Mouse (Mus musculus) hindbrain, postnatal 0 days (tissue): Measurements from ENCODE around the gene Pisd. TPM values are rescaled to one million over a fixed set of nuclear protein-coding genes. Genes with fewer than 3 reads are reported as not detected.

Experiments
- ATAC-seq: fragments of 200-750 bp; cut with Nextera tagmentation; 2 replicates; pipeline ENCODE4 v1.8.0; 2017; ENCODE audit warnings: mild to moderate bottlenecking, moderate TSS enrichment, moderate library complexity
- DNase-seq: peaks from one replicate; pipeline ENCODE4 v3.0.0-alpha.2; 2015; ENCODE audit warnings: low spot score
- H3K27ac ChIP-seq: fragments of 300-500 bp; sonication (generic); 2 replicates; pipeline ENCODE4 v1.5.1; 2014; ENCODE audit warnings: mild to moderate bottlenecking
- H3K27me3 ChIP-seq: fragments of 300-500 bp; sonication (generic); 2 replicates; pipeline ENCODE4 v1.6.1; 2014; ENCODE audit warnings: low read length, mixed read lengths; ENCODE audit not compliant: insufficient read depth
- H3K36me3 ChIP-seq: fragments of 300-500 bp; sonication (generic); 2 replicates; pipeline ENCODE4 v1.6.1; 2014; ENCODE audit warnings: low read length, mixed read lengths; ENCODE audit not compliant: insufficient read depth
- H3K4me1 ChIP-seq: fragments of 300-500 bp; sonication (generic); 2 replicates; pipeline ENCODE4 v1.6.1; 2014; ENCODE audit warnings: antibody characterized with exemption, low read length, mixed read lengths; ENCODE audit not compliant: insufficient read depth
- H3K4me2 ChIP-seq: fragments of 300-500 bp; sonication (generic); 2 replicates; pipeline ENCODE4 v1.6.1; 2014; ENCODE audit warnings: low read depth, mild to moderate bottlenecking, low read length, moderate library complexity, mixed read lengths
- H3K4me3 ChIP-seq: fragments of 300-500 bp; sonication (generic); 2 replicates; pipeline ENCODE4 v1.5.1; 2014; ENCODE audit warnings: low read length
- H3K9ac ChIP-seq: fragments of 300-500 bp; sonication (generic); replicated peaks from 2 replicates; pipeline ENCODE4 v1.6.1; 2014; ENCODE audit warnings: mild to moderate bottlenecking, low read length, moderate library complexity, mixed read lengths
- H3K9me3 ChIP-seq: fragments of 300-500 bp; sonication (generic); 2 replicates; pipeline ENCODE4 v1.6.1; 2016; ENCODE audit warnings: low read length, mixed read lengths
- CTCF ChIP-seq: IDR thresholded peaks from 2 replicates; pipeline ENCODE4 v1.5.1; 2016; ENCODE audit warnings: antibody characterized with exemption, control low read depth, low read depth
- WGBS: fragments of 180-500 bp; shearing (Covaris S2); extraction: QIAGEN DNeasy Blood & Tissue Kit; methylation state at CpG from one replicate; pipeline ENCODE4 v1.1.7; 2014; 5-methylcytosine and 5-hydroxymethylcytosine counted together
- polyA plus RNA-seq: library from polyadenylated mRNA; unstranded; fragments of >200 nt; fragmentation: Nextera tagmentation; extraction: Ambion mirVana; gene quantifications from 2 replicates; pipeline ENCODE4 v1.2.1, GENCODE M21; 2015
- total RNA-seq: library from RNA; depleted of rRNA; stranded (reverse); fragments of >200 nt; gene quantifications from 2 replicates; pipeline ENCODE4 v1.2.3, GENCODE M21; 2014

The Pisd gene
- total and polyA plus RNA-seq, 2 experiments from 2014 or later: 79.2 to 99.7 TPM

DNA sequence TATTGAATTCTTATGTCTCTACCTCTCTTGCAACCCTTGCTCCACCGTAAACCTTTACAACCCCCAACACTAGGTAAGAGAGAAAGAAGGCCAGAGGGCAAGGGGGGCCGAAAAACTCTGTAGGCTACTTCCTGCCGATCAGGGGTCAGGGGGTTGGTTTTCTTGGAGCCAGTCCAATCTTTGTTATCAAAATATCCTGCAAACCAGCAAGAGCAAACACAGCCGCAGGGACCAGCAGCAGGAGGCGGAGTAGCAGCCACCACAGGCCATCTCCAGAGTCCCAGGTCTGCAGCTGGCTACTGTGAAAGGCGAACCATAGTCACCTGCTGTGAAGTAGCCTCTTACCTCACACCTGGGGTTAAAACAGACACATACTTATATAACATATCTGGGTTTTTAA, 66.5 kb downstream of the Pisd start:
- Histone ChIP-seq H3K9ac (no peak overlapping the region), H3K9me3 (no peaks in the 10 kb centered on the region), H3K27ac (no peak overlapping the region), H3K4me1 (no peaks in the 10 kb centered on the region), H3K4me2 (no peak overlapping the region), H3K27me3 (no peaks in the 10 kb centered on the region), H3K36me3 (no peaks in the 10 kb centered on the region), H3K4me3 (no peak overlapping the region)
- 67% methylated on average over 6 of the region's 6 CpGs for WGBS
- DNase-seq (no peak), ATAC-seq (no peak)
- no peak for TF ChIP-seq CTCF

DNA sequence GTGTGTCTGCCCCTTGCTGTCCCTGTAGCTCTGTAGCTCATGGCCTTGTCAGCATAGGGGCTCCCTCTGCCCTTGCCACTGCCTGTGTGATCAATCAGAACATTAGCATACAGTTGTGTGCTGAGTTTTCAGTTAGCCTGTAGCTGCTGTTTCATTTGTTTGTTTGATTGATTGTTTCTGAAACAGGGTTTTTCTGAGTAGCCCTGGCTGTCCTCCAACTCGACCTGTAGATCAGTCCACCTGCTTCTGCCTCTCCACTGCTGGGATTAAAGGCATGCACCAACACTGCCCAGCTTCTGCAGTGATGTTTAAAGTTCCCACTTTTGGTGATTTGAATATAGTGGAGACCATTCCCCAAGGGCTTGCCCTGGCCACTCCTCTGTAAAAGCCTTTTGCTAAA, 67.7 kb downstream of the Pisd start:
- 44% methylated on average over 1 of the region's 1 CpGs for WGBS
- no peak for TF ChIP-seq CTCF
- Histone ChIP-seq H3K9ac (no peak overlapping the region), H3K4me1 (no peaks in the 10 kb centered on the region), H3K36me3 (no peaks in the 10 kb centered on the region), H3K9me3 (no peaks in the 10 kb centered on the region), H3K27ac (no peak overlapping the region), H3K27me3 (no peaks in the 10 kb centered on the region), H3K4me3 (no peak overlapping the region), H3K4me2 (no peak overlapping the region)
- no peak for ATAC-seq
- DNase-seq: no peak

DNA sequence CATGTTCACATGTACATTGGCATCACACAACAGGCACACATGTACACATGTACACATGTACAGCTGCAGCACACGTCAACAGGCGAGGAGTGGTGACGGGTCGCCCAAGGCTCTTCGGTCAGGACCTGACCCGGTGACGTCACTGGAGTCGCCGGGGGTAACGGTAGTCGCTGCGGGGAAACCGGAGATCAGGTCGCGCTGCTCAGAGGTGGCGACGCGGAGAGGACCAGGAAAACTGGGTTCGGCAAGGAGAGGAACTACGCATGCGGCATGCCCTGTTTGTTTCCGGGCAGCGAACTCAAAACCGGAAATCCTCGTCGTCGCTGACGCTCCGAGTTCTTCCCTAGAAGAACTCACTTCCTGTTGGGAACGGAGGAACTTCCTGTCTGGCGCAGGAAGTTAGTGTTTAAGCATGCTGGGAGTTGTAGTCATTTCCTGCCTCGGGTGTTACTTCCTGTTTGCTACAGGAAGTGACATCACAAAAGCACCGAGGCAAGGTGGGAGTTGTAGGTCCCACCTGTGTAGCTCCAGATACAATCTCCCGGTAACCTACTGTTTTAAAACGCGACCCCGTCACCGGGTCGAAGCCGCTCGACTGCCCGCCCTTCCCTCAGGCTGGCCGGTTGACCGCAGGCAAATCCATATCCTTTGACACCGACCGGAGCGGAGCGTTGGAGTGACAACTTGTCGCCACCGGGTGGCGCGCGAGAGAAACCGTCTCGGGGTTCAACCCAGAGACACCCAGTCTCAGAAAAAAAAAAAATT, 71.6 kb downstream of the Pisd start:
- WGBS: under 1% methylated on average over 55 of the region's 55 CpGs
- peak; percentile 83 for TF ChIP-seq CTCF
- Histone ChIP-seq H3K4me2 (peak overlapping the region; percentile 73), H3K4me1 (no peaks in the 10 kb centered on the region), H3K36me3 (no peaks in the 10 kb centered on the region), H3K4me3 (peak overlapping the region; percentile 72), H3K27me3 (no peaks in the 10 kb centered on the region), H3K27ac (peak overlapping the region; percentile 95), H3K9me3 (no peaks in the 10 kb centered on the region), H3K9ac (peak overlapping the region; percentile 76)
- DNase-seq (peak; percentile 99), ATAC-seq (peak; percentile 99)

DNA sequence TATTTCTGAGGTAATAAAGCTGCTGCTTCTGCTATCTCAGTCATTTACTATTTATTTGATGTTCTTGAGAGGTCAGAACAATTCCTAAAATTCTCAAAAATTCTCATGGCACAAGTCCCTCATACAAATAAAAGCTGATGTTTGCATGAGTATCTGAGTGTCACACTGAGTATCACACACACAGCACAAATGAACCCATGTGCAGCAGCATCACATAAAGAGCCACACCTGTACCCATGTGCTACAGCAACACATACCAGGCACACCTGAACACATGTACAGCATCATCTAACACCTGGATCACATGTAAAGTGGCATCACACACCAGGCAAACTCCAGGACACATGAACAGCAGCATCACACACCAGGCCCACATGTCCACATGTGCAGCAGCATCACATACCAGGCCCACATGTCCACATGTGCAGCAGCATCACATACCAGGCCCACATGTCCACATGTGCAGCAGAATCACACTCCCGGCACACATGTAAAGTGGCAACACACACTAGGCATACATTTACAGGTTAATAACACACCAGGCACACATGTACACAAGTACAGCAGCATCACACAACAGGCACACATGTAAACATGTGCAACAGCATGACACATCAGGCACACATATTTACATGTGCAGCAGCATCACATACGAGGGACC, 72.3 kb downstream of the Pisd start:
- no peaks in the 10 kb centered on the region for H3K9me3 ChIP-seq
- no peak for DNase-seq
- H3K4me3 ChIP-seq: peak overlapping the region; percentile 72
- no peaks in the 10 kb centered on the region for H3K27me3 ChIP-seq
- H3K36me3 ChIP-seq: no peaks in the 10 kb centered on the region
- no peaks in the 10 kb centered on the region for H3K4me1 ChIP-seq
- peak overlapping the region; percentile 76 for H3K9ac ChIP-seq
- peak overlapping the region; percentile 73 for H3K4me2 ChIP-seq
- ATAC-seq: no peak
- WGBS: 18% methylated on average over 2 of the region's 2 CpGs
- TF ChIP-seq CTCF: no peak
- peak overlapping the region; percentile 95 for H3K27ac ChIP-seq

DNA sequence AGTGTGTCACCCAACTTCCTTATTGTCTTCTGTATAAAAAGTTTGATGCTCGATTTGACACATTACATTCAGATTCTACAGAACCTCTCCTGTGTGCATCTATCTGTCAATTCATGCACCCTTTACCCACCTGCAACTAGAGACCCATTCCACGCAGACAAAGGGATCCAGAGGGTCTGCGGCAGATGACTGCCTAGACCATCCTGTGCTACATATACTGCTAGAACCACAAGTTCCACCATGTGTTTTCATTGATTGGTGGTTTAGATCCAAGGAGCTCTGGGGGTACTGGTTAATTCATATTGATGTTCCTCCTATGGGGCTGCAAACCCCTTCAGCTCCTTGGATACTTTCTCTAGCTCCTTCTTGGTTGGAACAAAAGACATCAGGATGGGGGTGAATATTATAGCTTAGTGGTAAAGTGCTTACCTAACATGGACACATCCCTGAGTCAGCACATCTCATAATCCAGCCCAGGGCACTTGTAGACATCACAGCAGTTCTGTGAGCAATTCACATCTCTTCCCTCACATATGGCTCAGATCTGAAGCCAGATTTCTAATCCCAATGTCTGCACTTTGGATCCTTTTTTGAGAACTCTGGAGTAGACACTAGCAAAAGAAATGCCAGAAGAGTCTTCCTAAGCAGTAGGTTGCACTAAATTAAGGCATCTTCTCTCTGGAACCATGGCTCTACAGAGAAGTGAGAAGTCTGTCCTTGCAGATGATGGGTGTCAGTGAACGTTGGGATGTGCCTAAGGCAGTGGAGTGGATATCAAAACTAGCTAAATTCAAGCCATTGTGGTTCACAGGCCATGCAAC, 73.0 kb downstream of the Pisd start:
- ATAC-seq (no peak), DNase-seq (no peak)
- WGBS: 76% methylated on average over 4 of the region's 4 CpGs
- H3K4me2 ChIP-seq: peak overlapping the region; percentile 73
- no peaks in the 10 kb centered on the region for H3K27me3 ChIP-seq
- TF ChIP-seq CTCF: no peak
- H3K4me3 ChIP-seq: peak overlapping the region; percentile 72; the same call in 1 of the 2 replicates
- no peaks in the 10 kb centered on the region for H3K9me3 ChIP-seq
- no peaks in the 10 kb centered on the region for H3K4me1 ChIP-seq
- no peaks in the 10 kb centered on the region for H3K36me3 ChIP-seq
- H3K27ac ChIP-seq: no peak overlapping the region
- H3K9ac ChIP-seq: no peak overlapping the region

DNA sequence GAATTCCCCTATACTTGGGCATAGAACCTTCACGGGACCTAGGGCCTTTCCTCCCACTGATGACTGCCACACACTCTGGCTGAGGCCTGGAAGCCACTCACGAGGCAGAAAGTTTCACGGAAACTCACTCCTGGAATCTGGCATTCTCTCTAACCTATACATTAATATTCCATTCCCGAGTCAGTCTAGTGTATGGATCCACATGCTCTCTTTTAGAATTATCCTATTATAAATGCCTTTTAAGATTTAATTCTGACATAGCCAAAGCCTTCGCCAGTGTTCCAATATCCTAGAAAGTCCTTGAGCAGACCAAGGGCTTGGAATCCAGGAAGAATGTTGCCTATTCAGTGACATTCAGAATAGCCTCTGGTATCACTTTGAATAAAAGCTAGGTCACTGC, 74.0 kb downstream of the Pisd start:
- H3K36me3 ChIP-seq: no peaks in the 10 kb centered on the region
- H3K4me1 ChIP-seq: no peaks in the 10 kb centered on the region
- TF ChIP-seq CTCF: no peak
- no peaks in the 10 kb centered on the region for H3K27me3 ChIP-seq
- H3K9me3 ChIP-seq: no peaks in the 10 kb centered on the region
- H3K9ac ChIP-seq: no peak overlapping the region
- H3K4me3 ChIP-seq: no peak overlapping the region
- no peak overlapping the region for H3K4me2 ChIP-seq
- H3K27ac ChIP-seq: no peak overlapping the region
- 72% methylated on average over 5 of the region's 5 CpGs for WGBS
- DNase-seq (no peak), ATAC-seq (no peak)
